Mouse (Mus musculus): ENCODE data around the gene Cdc6. TPM values are rescaled to one million over a fixed set of nuclear protein-coding genes. Genes with fewer than 3 reads are reported as not detected.

Gene Cdc6
- polyA plus RNA-seq, 1 experiment from 2014 or later: 7.0 TPM

DNA sequence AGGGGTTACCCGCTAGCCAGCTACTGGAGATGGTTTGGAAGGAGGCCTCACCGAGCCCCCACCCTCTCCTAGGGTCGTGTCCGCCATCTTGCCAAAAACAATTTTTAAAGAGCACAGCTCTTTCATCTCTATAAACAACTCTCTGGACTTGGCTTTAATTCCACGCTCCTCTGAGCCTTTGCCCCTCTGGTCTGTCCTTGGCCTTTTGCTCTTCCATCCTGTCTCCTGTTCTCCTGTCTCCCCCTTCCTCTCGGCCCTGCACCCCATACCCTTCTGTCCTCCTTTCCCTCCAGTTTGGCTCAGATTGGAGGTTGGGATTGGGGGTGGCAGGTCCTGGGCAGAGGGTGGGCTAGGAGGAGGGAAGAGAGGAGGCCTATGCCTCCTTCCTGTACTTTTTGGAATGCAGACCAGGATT lies 56.6 kb downstream of the Cdc6 start:
- Histone ChIP-seq H3K4me1 (replicated peaks; ENCODE audit: control insufficient read depth, insufficient read depth) (peaks cover 34% of the 10 kb centered on the region), H3K4me2 (replicated peaks; ENCODE audit: low read depth) (peak overlapping the region; percentile 99), H3K36me3 (ENCODE audit: control insufficient read depth, insufficient read depth, low read length) (peaks cover 4% of the 10 kb centered on the region; the same call in 1 of the 2 replicates), H3K9me3 (ENCODE audit: control insufficient read depth, low read length) (no peaks in the 10 kb centered on the region), H3K27me3 (ENCODE audit: control insufficient read depth, insufficient read depth, low read length) (no peaks in the 10 kb centered on the region), H3K27ac (replicated peaks) (peak overlapping the region; percentile 93), H3K9ac (ENCODE audit: low read length) (peak overlapping the region; percentile 66), H3K4me3 (ENCODE audit: low read depth, low read length) (peak overlapping the region; percentile 70)
- DNase-seq (ENCODE audit: low spot score) (no peak), ATAC-seq (ENCODE audit: low FRiP score, low TSS enrichment) (no peak)
- TF ChIP-seq EP300 (optimal IDR thresholded peaks at IDR 0.05) (no peak), CTCF (IDR thresholded peaks at IDR 0.05; ENCODE audit: low read depth) (no peak)
- 9% methylated on average over 6 of the region's 6 CpGs for WGBS

DNA sequence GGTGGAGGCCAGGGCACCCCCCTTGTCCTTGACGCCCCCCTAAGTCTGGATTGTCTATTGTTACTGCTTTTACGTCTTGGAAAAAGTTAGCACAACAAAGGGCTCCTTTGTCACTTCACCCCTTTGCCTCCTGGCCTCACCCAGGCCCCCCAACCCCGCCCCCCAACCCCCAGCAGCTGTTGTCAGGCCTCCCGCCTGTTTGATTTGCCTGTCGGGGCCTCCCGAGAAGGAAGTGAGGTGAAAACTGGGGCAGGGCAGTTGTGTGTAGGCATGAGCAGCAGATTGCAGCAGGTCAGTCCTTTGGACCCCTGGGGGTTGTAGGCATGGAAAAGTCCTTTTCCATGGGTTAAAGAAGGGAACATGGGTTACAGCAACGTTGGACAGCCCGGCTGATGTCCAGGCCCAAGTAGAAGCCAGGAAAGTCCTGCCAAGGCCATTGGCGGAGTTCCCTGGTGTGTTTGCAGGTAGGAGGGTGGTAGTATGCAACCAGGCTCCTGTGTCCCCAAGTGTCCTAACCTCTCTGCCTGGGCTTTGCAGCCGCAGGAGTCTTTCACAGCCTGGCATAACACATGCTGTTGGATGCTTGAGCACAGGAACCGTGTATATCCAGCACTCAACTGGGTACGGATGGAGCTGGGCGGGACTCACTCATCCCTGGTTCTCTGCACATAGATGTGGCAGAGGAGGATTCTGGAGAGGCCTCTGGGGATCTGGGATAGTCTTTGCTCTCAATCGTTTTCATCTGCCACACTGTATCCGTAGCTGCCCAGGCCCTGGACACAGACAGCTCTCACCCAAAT lies 57.2 kb downstream of the Cdc6 start:
- ATAC-seq (ENCODE audit: low FRiP score, low TSS enrichment): no peak
- Histone ChIP-seq H3K4me3 (ENCODE audit: low read depth, low read length) (peak overlapping the region; percentile 70), H3K4me1 (replicated peaks; ENCODE audit: control insufficient read depth, insufficient read depth) (peaks cover 37% of the 10 kb centered on the region), H3K27ac (replicated peaks) (peak overlapping the region; percentile 93), H3K9ac (ENCODE audit: low read length) (peak overlapping the region; percentile 66), H3K27me3 (ENCODE audit: control insufficient read depth, insufficient read depth, low read length) (no peaks in the 10 kb centered on the region), H3K9me3 (ENCODE audit: control insufficient read depth, low read length) (no peaks in the 10 kb centered on the region), H3K4me2 (replicated peaks; ENCODE audit: low read depth) (peak overlapping the region; percentile 99), H3K36me3 (ENCODE audit: control insufficient read depth, insufficient read depth, low read length) (peaks cover 4% of the 10 kb centered on the region; the same call in 1 of the 2 replicates)
- 23% methylated on average over 15 of the region's 15 CpGs for WGBS
- TF ChIP-seq EP300 (optimal IDR thresholded peaks at IDR 0.05) (no peak), CTCF (IDR thresholded peaks at IDR 0.05; ENCODE audit: low read depth) (no peak)
- DNase-seq (ENCODE audit: low spot score): peak; percentile 81

GRCm38 (mm10) chr11:98965416-98966077 lies 57.9 kb downstream of the Cdc6 start:
- Histone ChIP-seq H3K27ac (replicated peaks) (peak overlapping the region; percentile 93), H3K4me2 (replicated peaks; ENCODE audit: low read depth) (peak overlapping the region; percentile 99), H3K36me3 (ENCODE audit: control insufficient read depth, insufficient read depth, low read length) (peaks cover 9% of the 10 kb centered on the region; the same call in 1 of the 2 replicates), H3K27me3 (ENCODE audit: control insufficient read depth, insufficient read depth, low read length) (no peaks in the 10 kb centered on the region), H3K9ac (ENCODE audit: low read length) (peak overlapping the region; percentile 54), H3K4me3 (ENCODE audit: low read depth, low read length) (peak overlapping the region; percentile 18; the same call in 1 of the 2 replicates), H3K4me1 (replicated peaks; ENCODE audit: control insufficient read depth, insufficient read depth) (peaks cover 37% of the 10 kb centered on the region), H3K9me3 (ENCODE audit: control insufficient read depth, low read length) (no peaks in the 10 kb centered on the region)
- WGBS: 17% methylated on average over 11 of the region's 11 CpGs
- ATAC-seq (ENCODE audit: low FRiP score, low TSS enrichment): no peak
- DNase-seq (ENCODE audit: low spot score): peak; percentile 27
- TF ChIP-seq EP300 (optimal IDR thresholded peaks at IDR 0.05) (no peak), CTCF (IDR thresholded peaks at IDR 0.05; ENCODE audit: low read depth) (no peak)

GRCm38 (mm10) chr11:98966499-98967141 lies 59.0 kb downstream of the Cdc6 start:
- Histone ChIP-seq H3K36me3 (ENCODE audit: control insufficient read depth, insufficient read depth, low read length) (peaks cover 9% of the 10 kb centered on the region; the same call in 1 of the 2 replicates), H3K4me1 (replicated peaks; ENCODE audit: control insufficient read depth, insufficient read depth) (peaks cover 37% of the 10 kb centered on the region), H3K4me3 (ENCODE audit: low read depth, low read length) (no peak overlapping the region), H3K27me3 (ENCODE audit: control insufficient read depth, insufficient read depth, low read length) (no peaks in the 10 kb centered on the region), H3K27ac (replicated peaks) (peak overlapping the region; percentile 35; the same call in 1 of the 2 replicates), H3K9ac (ENCODE audit: low read length) (no peak overlapping the region), H3K4me2 (replicated peaks; ENCODE audit: low read depth) (peak overlapping the region; percentile 99; the same call in 1 of the 2 replicates), H3K9me3 (ENCODE audit: control insufficient read depth, low read length) (no peaks in the 10 kb centered on the region)
- DNase-seq (ENCODE audit: low spot score) (peak; percentile 82), ATAC-seq (ENCODE audit: low FRiP score, low TSS enrichment) (no peak)
- peak; percentile 56 for TF ChIP-seq CTCF (IDR thresholded peaks at IDR 0.05; ENCODE audit: low read depth)
- no peak for TF ChIP-seq EP300 (optimal IDR thresholded peaks at IDR 0.05)
- WGBS: 38% methylated on average over 9 of the region's 9 CpGs

- ATAC-seq (ENCODE audit: low FRiP score, low TSS enrichment): no peak
- no peak overlapping the region for H3K9ac ChIP-seq (ENCODE audit: low read length)
These were observed 60.5 kb downstream of the Cdc6 start for GRCm38 (mm10) chr11:98968079-98968478.

More at GRCm38 (mm10) chr11:98968079-98968478, 60.5 kb downstream of the Cdc6 start:
- 24% methylated on average over 16 of the region's 16 CpGs for WGBS
- peaks cover 17% of the 10 kb centered on the region for H3K36me3 ChIP-seq (ENCODE audit: control insufficient read depth, insufficient read depth, low read length)
- H3K27ac ChIP-seq (replicated peaks): peak overlapping the region; percentile 36
- H3K27me3 ChIP-seq (ENCODE audit: control insufficient read depth, insufficient read depth, low read length): no peaks in the 10 kb centered on the region
- peak; percentile 76 for DNase-seq (ENCODE audit: low spot score)
- peaks cover 36% of the 10 kb centered on the region for H3K4me1 ChIP-seq (replicated peaks; ENCODE audit: control insufficient read depth, insufficient read depth)
- no peaks in the 10 kb centered on the region for H3K9me3 ChIP-seq (ENCODE audit: control insufficient read depth, low read length)
- no peak overlapping the region for H3K4me3 ChIP-seq (ENCODE audit: low read depth, low read length)
- TF ChIP-seq EP300 (optimal IDR thresholded peaks at IDR 0.05) (no peak), CTCF (IDR thresholded peaks at IDR 0.05; ENCODE audit: low read depth) (no peak)
- no peak overlapping the region; the same call in 1 of the 2 replicates for H3K4me2 ChIP-seq (replicated peaks; ENCODE audit: low read depth)
